Mouse (Mus musculus): ENCODE results near the gene Efna4.

DNA sequence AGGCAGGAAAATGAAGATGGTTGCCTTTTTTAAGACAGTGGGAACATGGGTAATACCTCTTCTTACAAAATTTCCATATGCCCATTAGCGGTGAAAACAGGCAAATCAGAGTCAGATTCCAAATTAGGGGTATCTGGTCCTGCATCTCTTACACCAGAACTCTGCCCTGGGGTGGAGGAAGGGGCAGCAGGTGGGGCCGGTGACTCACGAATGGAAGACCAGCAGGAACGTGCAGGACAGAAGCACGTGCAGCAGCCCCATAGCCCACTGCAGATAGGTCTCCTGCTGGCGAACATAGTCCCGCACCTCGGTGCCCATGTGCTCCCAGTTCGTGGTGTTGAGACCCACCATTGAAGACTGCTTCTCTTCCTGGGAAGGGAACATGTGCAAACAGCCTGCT, 18.2 kb upstream of the Efna4 start:
- TF ChIP-seq CTCF (IDR thresholded peaks at IDR 0.05; ENCODE audit: low read depth) = no peak
- no peak for TF ChIP-seq EP300 (IDR thresholded peaks at IDR 0.05; ENCODE audit: low read depth)

All from liver, embryonic 14.5 days (tissue).